Mouse (Mus musculus) left cerebral cortex, postnatal 36 days (tissue): ENCODE measurements at regions not wholly inside any gene's neighbourhood (a gene's known extent, or its start where the extent isn't known, plus 50 kb on each side); places are given as distances from the start of the nearest gene placed in this dataset.
A peak's percentile ranks its signal among the peaks of the same experiment; 100 is the strongest.

ENCODE experiments used
- DNase-seq, 2 experiments: peaks; one replicate each; pipeline ENCODE4 v3.0.0; 2021 to 2022; ENCODE audit warnings: low spot score in 2 of 2, mixed read lengths in 1 of 2
- intact Hi-C: fragments of 180-260 bp; cut with DNase I; formaldehyde crosslinking; loops from one replicate; pipeline ENCODE4 v1.15.1; 2025

GRCm38 (mm10) chr4:95205372-95205771, 153.3 kb upstream of the Jun start:
- DNase-seq = peak in 1 of 2 experiments; percentile 0
- intact Hi-C loops = no loop called here

DNA sequence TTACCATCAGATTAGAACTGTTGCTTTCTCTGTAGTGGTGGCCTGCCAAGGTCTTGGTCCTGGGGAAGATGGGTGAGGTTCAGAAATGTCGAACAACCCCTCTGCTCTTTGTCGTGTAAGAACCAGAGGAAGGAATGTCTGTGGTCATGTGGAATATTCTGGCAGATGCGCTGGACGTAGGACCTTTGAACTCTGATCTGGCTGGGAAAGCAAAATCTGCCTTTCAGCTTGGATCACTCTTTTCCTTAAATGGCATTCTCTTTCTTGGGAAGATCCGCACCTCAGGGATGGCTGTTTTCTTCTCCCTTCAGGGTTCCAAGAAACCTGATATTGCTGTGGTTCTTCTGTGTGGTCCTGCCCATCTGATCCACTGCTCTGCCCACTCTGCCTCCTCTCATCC, 155.8 kb upstream of the Jun start:
- intact Hi-C loops = no loop called here
- DNase-seq = no peak

DNA sequence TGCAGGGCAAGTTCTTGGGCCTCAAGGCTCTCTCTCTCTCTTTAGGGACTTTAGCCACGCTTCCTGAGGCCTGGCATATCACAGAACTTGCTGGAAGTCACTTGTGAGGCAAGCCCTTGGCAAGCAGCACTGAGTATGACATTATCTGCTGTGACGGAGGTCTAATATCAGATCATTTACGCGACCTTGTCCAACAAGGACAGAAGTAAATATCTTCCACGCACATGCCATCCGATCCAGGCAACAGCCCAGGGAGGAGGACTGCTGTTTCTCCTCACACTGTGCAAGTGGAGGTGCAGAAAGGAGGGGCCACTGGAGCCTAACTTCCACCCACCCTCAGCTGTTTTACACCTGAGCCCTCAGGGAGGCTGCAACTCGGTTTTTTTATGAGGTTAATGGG, 156.8 kb upstream of the Jun start:
- intact Hi-C loops = no loop called here
- no peak for DNase-seq

DNA sequence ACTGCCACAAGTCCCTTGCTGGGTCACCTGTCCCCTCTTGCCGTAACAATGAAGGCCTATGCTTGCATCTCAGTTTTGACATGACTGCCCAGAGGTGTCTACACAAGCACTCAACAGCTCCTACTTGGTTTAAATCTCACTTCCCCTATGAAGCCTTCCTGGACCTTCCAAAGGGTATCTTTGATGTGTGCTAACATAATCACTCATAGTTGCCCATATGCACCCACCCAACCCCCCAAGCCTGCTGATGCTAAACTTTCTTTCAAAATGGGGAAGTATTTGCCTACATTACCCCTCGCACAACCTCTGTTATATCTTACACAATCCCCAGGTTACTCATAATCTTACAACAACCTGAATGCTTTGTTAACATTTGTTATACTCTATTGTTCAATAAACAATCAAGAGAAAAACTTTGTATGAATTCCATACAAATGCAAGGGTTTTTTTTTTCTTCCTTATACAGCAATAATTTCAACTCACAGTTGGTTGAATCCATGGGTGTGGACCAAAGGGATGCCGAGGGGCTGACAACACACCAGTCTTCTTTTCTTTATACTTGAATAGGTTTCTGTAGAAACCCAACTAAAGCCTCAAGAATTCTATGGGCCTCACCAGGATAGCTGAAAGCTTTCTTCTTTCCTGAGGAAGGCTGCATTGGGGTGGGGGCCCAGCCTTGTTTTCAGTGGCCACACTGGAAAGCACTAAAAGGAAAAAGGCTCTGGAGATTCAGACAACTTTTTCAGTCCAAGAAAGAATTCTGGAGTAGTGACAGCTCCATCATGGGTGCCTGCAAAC, 157.5 kb upstream of the Jun start:
- intact Hi-C loops = no loop called here

GRCm38 (mm10) chr4:95212561-95212960, 160.5 kb upstream of the Jun start:
- DNase-seq = no peak
- intact Hi-C loops = no loop called here

More for the DNA sequence above, 157.5 kb upstream of the Jun start:
- DNase-seq = no peak

DNA sequence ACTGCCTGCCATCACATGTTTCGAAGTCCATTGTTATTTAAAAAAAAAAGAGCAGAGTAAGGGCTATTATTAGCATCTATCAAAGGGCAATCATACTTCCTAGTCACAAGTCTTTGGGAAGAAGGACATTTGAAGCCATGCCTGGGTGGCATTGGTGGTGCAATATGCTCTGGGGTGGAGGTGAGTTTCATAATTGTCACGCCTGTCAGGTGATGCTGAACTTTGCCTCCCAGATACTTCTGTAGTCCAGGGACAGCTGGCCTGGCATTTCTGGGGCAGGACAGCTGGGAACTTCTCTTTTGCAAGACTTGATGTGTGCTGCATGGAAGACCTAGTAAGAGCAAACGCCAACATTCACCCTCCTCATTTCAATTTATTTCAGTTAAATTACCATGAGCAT, 161.0 kb upstream of the Jun start:
- intact Hi-C loops = no loop called here
- DNase-seq = no peak

DNA sequence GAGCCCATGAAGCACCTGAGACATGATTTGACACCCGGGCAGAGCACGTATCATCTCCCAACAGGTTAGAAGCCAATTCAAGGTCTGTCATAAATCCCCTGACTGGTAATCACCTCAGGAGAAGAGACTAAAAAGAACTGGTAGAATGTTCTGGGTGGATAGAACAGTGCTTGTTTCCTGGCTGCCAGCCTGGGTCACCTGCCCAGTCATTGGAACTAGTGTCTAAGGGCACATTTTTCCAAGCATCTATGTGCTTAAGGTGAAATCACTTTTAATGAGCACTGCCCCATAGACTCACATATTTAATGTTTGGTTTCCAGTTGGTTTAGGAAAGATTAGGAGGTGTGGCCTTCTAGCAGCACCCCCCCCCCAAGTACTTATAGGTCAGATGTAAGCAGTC, 162.0 kb upstream of the Jun start:
- intact Hi-C loops = no loop called here
- DNase-seq = no peak

DNA sequence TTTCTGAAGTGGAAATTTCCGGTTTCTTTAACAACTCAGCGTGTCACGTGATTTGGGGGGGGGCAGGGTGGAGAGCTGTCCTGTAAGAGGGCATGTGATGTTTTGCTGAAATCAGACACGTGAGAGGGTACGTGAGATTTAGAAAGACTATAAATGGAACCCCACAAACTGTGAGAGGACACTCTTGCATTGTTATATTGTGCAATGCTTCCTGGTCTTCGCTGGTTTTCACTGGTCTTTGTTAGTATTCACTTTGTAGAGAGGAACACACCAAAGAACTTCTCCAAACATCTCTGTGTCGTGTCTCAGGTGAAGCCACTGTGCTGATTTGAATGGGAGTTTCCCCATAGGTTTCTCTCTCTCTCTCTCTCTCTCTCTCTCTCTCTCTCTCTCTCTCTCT, 163.2 kb upstream of the Jun start:
- no peak for DNase-seq
- intact Hi-C loops = no loop called here

DNA sequence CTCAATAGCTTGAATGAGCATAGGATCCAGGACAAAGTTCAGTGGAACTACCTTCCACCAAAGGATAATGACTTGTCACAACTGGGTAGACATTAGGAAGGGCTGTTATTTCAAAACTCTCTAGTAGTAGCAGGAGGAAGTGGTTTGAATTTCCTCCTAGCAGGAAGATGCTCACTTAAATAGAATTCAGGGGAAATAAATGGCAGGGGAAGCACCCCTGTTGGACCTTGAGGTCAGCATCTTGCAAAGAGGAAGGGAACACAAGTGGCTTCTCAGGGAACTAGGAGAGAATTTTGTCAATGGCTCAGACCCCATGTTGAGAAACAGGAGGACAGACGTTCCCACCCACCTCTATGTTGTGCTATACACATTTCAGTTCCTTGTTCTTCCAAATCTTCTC, 178.4 kb upstream of the Jun start:
- DNase-seq = no peak

GRCm38 (mm10) chr4:95233034-95233433, 181.0 kb upstream of the Jun start:
- intact Hi-C loops = no loop called here
- DNase-seq = no peak

More for the DNA sequence above, 178.4 kb upstream of the Jun start:
- intact Hi-C loops = no loop called here

DNA sequence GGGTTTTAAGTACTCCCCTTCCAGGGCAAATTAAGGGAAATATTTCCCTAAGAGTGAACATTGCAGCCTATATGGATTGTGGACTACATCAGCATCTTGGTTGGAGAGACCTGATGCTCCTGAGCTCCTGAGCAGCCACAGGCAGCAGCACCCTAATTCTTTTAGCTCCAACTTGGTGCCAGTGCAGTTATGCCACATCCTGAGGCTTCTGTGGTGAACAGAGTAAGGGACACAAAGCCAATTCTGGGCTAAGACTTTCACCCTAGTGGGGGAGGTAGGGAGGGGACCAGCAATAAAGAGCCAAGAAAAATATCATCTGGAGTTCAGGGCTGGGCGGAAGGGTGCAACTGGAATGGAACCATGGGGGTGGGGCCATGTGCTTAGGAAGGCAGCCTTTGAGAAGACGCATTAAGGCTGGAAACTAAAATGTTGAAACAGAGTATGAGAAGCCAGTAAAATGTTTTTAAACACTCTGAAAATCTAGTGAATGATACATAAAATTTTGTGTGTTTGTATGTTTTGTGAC, 182.1 kb upstream of the Jun start:
- intact Hi-C loops = no loop called here
- DNase-seq = no peak

DNA sequence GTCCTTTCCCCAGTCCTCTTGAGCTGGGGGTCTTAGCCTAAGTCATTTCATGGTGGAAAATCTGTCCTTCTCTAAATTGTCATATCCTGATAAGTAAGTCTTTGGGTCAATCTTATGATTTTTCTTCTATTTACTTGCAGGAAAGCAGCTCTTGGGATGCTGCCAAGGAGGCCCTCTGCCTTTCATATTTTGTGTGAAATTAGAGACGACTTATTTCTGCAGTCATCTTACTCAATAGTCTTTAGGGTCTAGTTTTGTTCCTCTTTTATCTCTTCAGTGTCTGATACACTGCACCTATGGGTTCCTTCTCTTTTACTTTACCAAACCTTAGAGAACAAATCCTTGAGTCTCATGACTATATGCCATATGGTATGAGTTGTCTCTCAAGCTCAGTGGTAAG, 196.0 kb upstream of the Jun start:
- no peak for DNase-seq
- intact Hi-C loops = no loop called here

GRCm38 (mm10) chr4:95249031-95249430, 197.0 kb upstream of the Jun start:
- intact Hi-C loops = no loop called here
- DNase-seq = no peak

- no peak for DNase-seq
- intact Hi-C loops = no loop called here
Measured at GRCm38 (mm10) chr4:95250083-95250482, 198.1 kb upstream of the Jun start.

GRCm38 (mm10) chr4:95269766-95270165, 217.7 kb upstream of the Jun start:
- intact Hi-C loops = no loop called here
- no peak for DNase-seq

GRCm38 (mm10) chr4:95270389-95270788, 218.4 kb upstream of the Jun start:
- no peak for DNase-seq
- intact Hi-C loops = no loop called here

- intact Hi-C loops = no loop called here
- DNase-seq = no peak
Measured at GRCm38 (mm10) chr4:95276231-95276630, 224.2 kb upstream of the Jun start.

- DNase-seq = no peak
- intact Hi-C loops = no loop called here
Measured at GRCm38 (mm10) chr4:95277989-95278713, 226.1 kb upstream of the Jun start.

GRCm38 (mm10) chr4:95278714-95279095, 226.7 kb upstream of the Jun start:
- DNase-seq = no peak
- intact Hi-C loops = no loop called here

DNA sequence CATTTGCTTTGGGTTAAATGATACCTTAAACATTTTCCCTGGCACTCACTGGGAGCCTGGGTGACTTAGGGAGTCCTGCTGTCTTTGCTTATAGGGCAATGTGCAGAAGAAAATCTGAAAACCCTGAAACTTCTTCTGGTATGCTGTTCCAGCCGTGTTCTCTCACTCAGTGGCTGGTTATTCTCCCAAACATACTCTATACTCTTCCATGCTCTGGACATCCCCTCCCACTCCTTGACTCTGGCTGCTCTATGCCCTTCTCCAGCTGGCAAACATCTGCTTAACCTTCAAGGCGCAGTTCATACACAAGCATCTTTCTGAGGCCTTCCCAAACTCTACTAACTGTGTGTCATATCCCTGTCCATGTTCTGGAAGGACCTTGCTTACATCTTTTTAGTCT, 227.2 kb upstream of the Jun start:
- no peak for DNase-seq

DNA sequence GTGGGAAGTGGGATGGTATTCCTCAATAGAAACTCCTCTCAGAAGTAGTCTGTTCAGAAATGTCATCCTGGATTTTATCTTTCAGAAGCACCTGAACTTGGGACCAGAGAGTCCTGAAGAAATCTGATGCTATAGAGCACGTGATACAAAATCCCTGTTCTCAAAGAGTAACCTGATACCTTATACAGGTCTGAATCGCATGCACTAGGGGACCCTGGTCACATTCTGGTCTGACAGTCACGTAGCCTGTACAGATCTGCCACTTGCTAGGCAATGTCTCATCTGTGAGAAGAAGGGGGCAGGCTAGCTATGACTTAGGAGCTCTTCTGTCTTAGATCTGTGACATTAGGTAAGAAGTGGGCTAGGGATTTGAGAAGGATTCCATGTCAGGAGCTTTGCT, 230.1 kb upstream of the Jun start:
- intact Hi-C loops = no loop called here

More for the DNA sequence above, 227.2 kb upstream of the Jun start:
- intact Hi-C loops = no loop called here

More for the DNA sequence above, 230.1 kb upstream of the Jun start:
- DNase-seq = no peak
